Mouse (Mus musculus) cerebellum, adult 2 months (tissue): Measurements from ENCODE around the gene Asb8.

Experiments
- CTCF ChIP-seq: fragments of 200-500 bp; IDR thresholded peaks from 2 replicates; pipeline ENCODE4 v1.5.1; 2011; ENCODE audit warnings: low read depth, mild to moderate bottlenecking, control low read depth, low read length, moderate library complexity, borderline replicate concordance; ENCODE audit not compliant: insufficient read depth
- POLR2A ChIP-seq: fragments of 200-500 bp; IDR thresholded peaks from 2 replicates; pipeline ENCODE4 v1.6.1; 2011; ENCODE audit warnings: low read length, control low read depth, borderline replicate concordance; ENCODE audit not compliant: insufficient read depth

DNA sequence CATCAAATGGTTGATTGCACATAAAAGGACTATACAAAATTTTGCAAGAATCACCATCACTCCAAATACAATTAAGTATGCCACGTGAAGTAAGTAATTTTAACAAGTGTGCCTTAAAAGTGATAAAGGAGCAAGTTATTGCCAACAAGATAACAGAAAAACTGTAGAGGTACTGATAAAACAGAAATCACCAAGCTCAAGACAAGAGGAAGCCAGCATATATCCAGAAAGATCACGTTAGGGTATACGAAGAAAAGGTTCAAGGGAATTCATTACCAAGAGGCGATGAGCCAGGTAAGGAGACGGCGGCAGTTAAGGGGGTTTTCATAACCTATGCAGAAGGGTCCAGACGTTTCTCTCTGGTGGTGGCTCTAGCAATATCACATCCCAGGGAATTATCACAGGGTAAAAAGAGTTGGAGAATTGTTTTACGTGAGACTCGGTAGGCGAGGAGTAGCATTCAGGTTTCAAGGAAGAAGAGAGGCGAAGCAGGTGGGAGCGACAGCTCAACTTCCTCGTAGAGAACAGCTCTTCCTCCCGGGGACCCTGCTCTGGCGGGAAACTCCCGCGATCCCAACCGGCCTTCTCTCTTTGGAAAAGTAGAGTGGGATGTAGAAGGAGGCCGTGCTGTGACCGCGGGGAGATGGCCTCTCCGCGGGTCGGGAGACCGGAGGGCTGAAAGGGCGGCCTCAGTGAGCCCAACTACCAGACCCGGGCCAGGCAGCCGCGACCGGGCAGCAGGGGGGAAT, 72.9 kb downstream of the Asb8 start, which contains the start of gene Pfkm:
- TF ChIP-seq POLR2A (no peak), CTCF (no peak)
